Mouse (Mus musculus) myocyte (in vitro differentiated cells): ENCODE measurements around the gene Col1a2. TPM values are rescaled to one million over a fixed set of nuclear protein-coding genes. Genes with fewer than 3 reads are reported as not detected.

Source experiments
- H3K27me3 ChIP-seq: one replicate; pipeline ENCODE4 v1.6.1; 2011; ENCODE audit not compliant: control insufficient read depth, insufficient read depth, insufficient read length
- H3K36me3 ChIP-seq: one replicate; pipeline ENCODE4 v1.6.1; 2011; ENCODE audit not compliant: control insufficient read depth, insufficient read depth
- H3K4me2 ChIP-seq: one replicate; pipeline ENCODE4 v1.6.1; 2011; ENCODE audit warnings: low read depth, control low read depth
- H3K4me3 ChIP-seq: one replicate; pipeline ENCODE4 v1.5.1; 2011; ENCODE audit warnings: mild to moderate bottlenecking, control low read depth, moderate library complexity
- H3K79me2 ChIP-seq: one replicate; pipeline ENCODE4 v1.6.1; 2011; ENCODE audit not compliant: control insufficient read depth, insufficient read depth
- H3ac ChIP-seq: one replicate; pipeline ENCODE4 v1.6.1; 2011; ENCODE audit not compliant: control insufficient read depth, insufficient read length
- CEBPB ChIP-seq: IDR thresholded peaks from 2 replicates; pipeline ENCODE4 v1.6.1; 2011; ENCODE audit warnings: mild to moderate bottlenecking, moderate library complexity; ENCODE audit not compliant: poor library complexity, insufficient read depth, severe bottlenecking
- E2F4 ChIP-seq: IDR thresholded peaks from one replicate; pipeline ENCODE4 v1.6.1; 2011; ENCODE audit warnings: mild to moderate bottlenecking, control low read depth, moderate library complexity; ENCODE audit not compliant: insufficient read depth
- MAX ChIP-seq: IDR thresholded peaks from one replicate; pipeline ENCODE4 v1.6.1; 2011; ENCODE audit warnings: low read depth, mild to moderate bottlenecking, control low read depth
- MYOD1 ChIP-seq, 3 experiments: IDR thresholded peaks; one replicate each; pipeline ENCODE4 v1.6.1; 2011; ENCODE audit warnings: control low read depth in 2 of 3, low read depth in 2 of 3, mild to moderate bottlenecking in 2 of 3, moderate library complexity in 1 of 3; ENCODE audit not compliant: insufficient read length in 2 of 3, control insufficient read depth in 1 of 3
- MYOG ChIP-seq, 3 experiments: IDR thresholded peaks; one replicate each; pipeline ENCODE4 v1.6.1; 2011; ENCODE audit warnings: control low read depth in 2 of 3, low read depth in 2 of 3, mild to moderate bottlenecking in 2 of 3; ENCODE audit not compliant: insufficient read length in 2 of 3, control insufficient read depth in 1 of 3, insufficient read depth in 1 of 3
- POLR2A ChIP-seq: IDR thresholded peaks from one replicate; pipeline ENCODE4 v1.6.1; 2011; ENCODE audit warnings: low read depth, mild to moderate bottlenecking, control low read depth, moderate library complexity; ENCODE audit not compliant: insufficient read length
- POLR2AphosphoS2 ChIP-seq: IDR thresholded peaks from one replicate; pipeline ENCODE4 v1.6.1; 2011; ENCODE audit warnings: low read depth, control low read depth; ENCODE audit not compliant: insufficient read length
- REST ChIP-seq: IDR thresholded peaks from one replicate; pipeline ENCODE4 v1.6.1; 2011; ENCODE audit warnings: mild to moderate bottlenecking, control low read depth, moderate library complexity; ENCODE audit not compliant: insufficient read depth, insufficient read length
- SRF ChIP-seq: IDR thresholded peaks from one replicate; pipeline ENCODE4 v1.6.1; 2011; ENCODE audit warnings: low read depth; ENCODE audit not compliant: control insufficient read depth, insufficient read length
- TCF12 ChIP-seq: IDR thresholded peaks from one replicate; pipeline ENCODE4 v1.6.1; 2011; ENCODE audit warnings: mild to moderate bottlenecking, control low read depth; ENCODE audit not compliant: poor library complexity, insufficient read depth, severe bottlenecking
- TCF3 ChIP-seq: IDR thresholded peaks from one replicate; pipeline ENCODE4 v1.6.1; 2011; ENCODE audit warnings: low read depth, control low read depth; ENCODE audit not compliant: insufficient read length
- USF1 ChIP-seq: IDR thresholded peaks from one replicate; pipeline ENCODE4 v1.6.1; 2011; ENCODE audit warnings: low read depth, mild to moderate bottlenecking, control low read depth, moderate library complexity
- polyA plus RNA-seq: library from polyadenylated mRNA; unstranded; fragments of >200 nt; fragmentation: generic; extraction: Trizol; gene quantifications from one replicate; pipeline ENCODE4 v1.2.1, GENCODE M21; 2012; ENCODE audit warnings: missing spikeins

Col1a2 gene
- polyA plus RNA-seq, 1 experiment: 627 TPM

- no peaks in the 10 kb centered on the region for H3K79me2 ChIP-seq
- H3ac ChIP-seq: no peak overlapping the region
- no peak overlapping the region for H3K4me3 ChIP-seq
- no peaks in the 10 kb centered on the region for H3K36me3 ChIP-seq
- no peak overlapping the region for H3K4me2 ChIP-seq
- peaks cover 5% of the 10 kb centered on the region for H3K27me3 ChIP-seq
- TF ChIP-seq CEBPB (no peak), POLR2AphosphoS2 (no peak), TCF3 (no peak), MAX (no peak), TCF12 (no peak), POLR2A (no peak), REST (no peak), SRF (no peak)
These were observed 73.1 kb downstream of the Col1a2 start for GRCm38 (mm10) chr6:4577756-4578155.

DNA sequence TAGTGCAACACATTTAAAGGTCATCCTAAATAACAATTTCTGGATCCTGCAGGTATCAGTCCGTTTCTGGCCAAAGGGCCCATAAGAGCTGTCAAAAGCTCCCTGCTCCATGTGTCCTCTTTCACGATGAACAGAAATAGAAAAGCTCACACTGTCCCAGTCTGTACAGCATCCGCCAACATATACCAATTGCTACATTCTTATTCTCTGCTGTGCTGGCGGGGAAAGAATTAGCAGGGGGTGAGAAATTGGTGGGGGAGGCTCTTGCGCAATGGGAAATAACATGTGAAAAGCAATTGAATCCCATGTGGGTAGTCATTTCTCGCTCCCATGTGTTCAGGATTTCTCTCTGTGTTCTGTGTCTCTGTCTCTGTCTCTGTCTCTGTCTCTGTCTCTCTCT lies 73.7 kb downstream of the Col1a2 start:
- Histone ChIP-seq H3K27me3 (no peaks in the 10 kb centered on the region), H3K36me3 (no peaks in the 10 kb centered on the region), H3K4me2 (no peak overlapping the region), H3K79me2 (no peaks in the 10 kb centered on the region), H3K4me3 (no peak overlapping the region), H3ac (no peak overlapping the region)
- no peak for TF ChIP-seq MYOG (IDR thresholded peaks at IDR 0.05; ENCODE audit: control insufficient read depth in 1 of 3, insufficient read depth in 1 of 3, insufficient read length in 2 of 3, low read depth in 2 of 3)
- TF ChIP-seq POLR2A: no peak
- no peak; the same call in 1 of the 2 replicates for TF ChIP-seq CEBPB
- no peak for TF ChIP-seq MAX
- TF ChIP-seq E2F4: no peak
- no peak for TF ChIP-seq SRF
- no peak for TF ChIP-seq REST
- no peak for TF ChIP-seq TCF12
- no peak for TF ChIP-seq POLR2AphosphoS2
- no peak for TF ChIP-seq MYOD1 (IDR thresholded peaks at IDR 0.05; ENCODE audit: control insufficient read depth in 1 of 3, insufficient read length in 2 of 3, low read depth in 2 of 3)
- no peak for TF ChIP-seq USF1
- no peak for TF ChIP-seq TCF3

DNA sequence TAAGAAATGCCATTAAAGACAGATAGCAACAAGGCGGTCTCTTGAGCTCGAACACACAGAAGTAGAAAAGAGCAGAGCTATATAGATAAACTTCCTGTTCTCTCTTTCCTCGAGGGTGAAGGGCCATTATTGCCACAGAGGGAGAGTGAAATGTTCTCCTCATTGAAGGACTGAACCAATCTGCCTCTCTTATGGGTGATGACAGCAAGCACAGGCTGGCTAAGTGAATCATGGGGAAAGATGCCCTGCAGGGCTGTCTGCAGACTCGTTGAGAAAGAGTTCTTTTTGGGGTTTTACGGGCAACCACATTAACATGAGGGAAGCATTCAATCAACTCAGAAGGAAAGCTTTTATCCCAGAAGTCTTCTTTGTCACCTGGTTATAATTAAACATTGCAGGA lies 75.0 kb downstream of the Col1a2 start:
- no peak overlapping the region for H3K4me2 ChIP-seq
- no peaks in the 10 kb centered on the region for H3K36me3 ChIP-seq
- TF ChIP-seq POLR2AphosphoS2: no peak
- TF ChIP-seq MYOD1 (IDR thresholded peaks at IDR 0.05; ENCODE audit: control insufficient read depth in 1 of 3, insufficient read length in 2 of 3, low read depth in 2 of 3): no peak
- TF ChIP-seq REST: no peak
- TF ChIP-seq SRF: no peak
- no peak for TF ChIP-seq E2F4
- no peak for TF ChIP-seq POLR2A
- TF ChIP-seq USF1: no peak
- no peak for TF ChIP-seq TCF12
- no peak for TF ChIP-seq MYOG (IDR thresholded peaks at IDR 0.05; ENCODE audit: control insufficient read depth in 1 of 3, insufficient read depth in 1 of 3, insufficient read length in 2 of 3, low read depth in 2 of 3)
- no peak for TF ChIP-seq MAX
- no peak for TF ChIP-seq TCF3
- TF ChIP-seq CEBPB: no peak
- H3K4me3 ChIP-seq: no peak overlapping the region
- H3K79me2 ChIP-seq: no peaks in the 10 kb centered on the region
- no peaks in the 10 kb centered on the region for H3K27me3 ChIP-seq
- no peak overlapping the region for H3ac ChIP-seq

DNA sequence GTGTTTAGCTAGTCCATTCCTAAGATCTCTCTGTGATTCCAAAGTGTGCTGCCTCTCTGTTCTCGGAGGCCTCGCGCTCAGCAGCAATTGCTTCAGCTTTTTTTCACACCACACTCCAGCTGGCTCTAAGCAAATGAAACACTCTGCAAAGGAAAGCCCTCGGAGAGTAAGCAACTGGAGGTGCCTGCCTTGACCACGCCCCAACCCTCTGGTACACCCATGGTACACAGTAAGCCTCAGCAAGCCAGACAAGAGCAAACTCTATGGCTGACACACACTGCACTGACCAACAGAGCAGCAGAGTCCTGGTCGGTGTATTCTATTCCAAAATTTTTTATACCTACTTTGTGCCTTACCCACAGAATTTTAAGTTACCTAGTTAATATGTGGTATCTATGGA lies 78.9 kb downstream of the Col1a2 start:
- no peaks in the 10 kb centered on the region for H3K36me3 ChIP-seq
- H3ac ChIP-seq: no peak overlapping the region
- H3K4me2 ChIP-seq: no peak overlapping the region
- no peaks in the 10 kb centered on the region for H3K79me2 ChIP-seq
- TF ChIP-seq USF1 (no peak), MAX (no peak), E2F4 (no peak), POLR2A (no peak), MYOG (IDR thresholded peaks at IDR 0.05; ENCODE audit: control insufficient read depth in 1 of 3, insufficient read depth in 1 of 3, insufficient read length in 2 of 3, low read depth in 2 of 3) (no peak), MYOD1 (IDR thresholded peaks at IDR 0.05; ENCODE audit: control insufficient read depth in 1 of 3, insufficient read length in 2 of 3, low read depth in 2 of 3) (no peak), SRF (no peak), REST (no peak), POLR2AphosphoS2 (no peak), TCF3 (no peak)
- H3K4me3 ChIP-seq: no peak overlapping the region
- H3K27me3 ChIP-seq: no peaks in the 10 kb centered on the region

DNA sequence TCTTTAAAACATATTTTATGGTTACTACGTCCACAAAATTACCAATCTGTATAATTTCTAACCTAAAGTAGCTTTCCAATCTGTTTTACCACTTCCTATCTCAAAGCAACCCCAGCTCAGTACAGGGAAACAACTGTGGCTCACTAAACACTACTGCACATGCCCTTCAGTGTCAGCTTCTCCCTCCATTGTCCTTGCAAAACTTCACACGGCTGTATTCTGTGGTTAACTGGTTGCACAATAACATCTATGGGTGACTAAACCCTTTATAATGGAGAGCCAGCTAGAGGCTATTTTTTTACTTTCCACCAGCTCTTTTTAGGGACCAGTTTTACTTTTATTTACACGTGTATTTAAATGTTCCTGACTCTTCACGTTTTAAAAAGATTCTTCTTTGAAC lies 83.3 kb downstream of the Col1a2 start:
- H3K4me3 ChIP-seq: no peak overlapping the region
- H3K4me2 ChIP-seq: no peak overlapping the region
- no peak for TF ChIP-seq E2F4
- TF ChIP-seq MYOD1 (IDR thresholded peaks at IDR 0.05; ENCODE audit: control insufficient read depth in 1 of 3, insufficient read length in 2 of 3, low read depth in 2 of 3): no peak
- TF ChIP-seq REST: no peak
- TF ChIP-seq POLR2AphosphoS2: no peak
- no peak for TF ChIP-seq POLR2A
- TF ChIP-seq TCF3: no peak
- TF ChIP-seq TCF12: no peak
- no peak for TF ChIP-seq USF1
- peak; percentile 97 for TF ChIP-seq CEBPB
- H3K79me2 ChIP-seq: no peaks in the 10 kb centered on the region
- H3K27me3 ChIP-seq: no peaks in the 10 kb centered on the region
- H3K36me3 ChIP-seq: no peaks in the 10 kb centered on the region
- no peak overlapping the region for H3ac ChIP-seq
